Mouse (Mus musculus): Measurements from ENCODE around the gene Gm20721.

- TF ChIP-seq CTCF (conservative IDR thresholded peaks at IDR 0.05; ENCODE audit: low read length) (no peak), POU5F1 (IDR thresholded peaks at IDR 0.05; ENCODE audit: borderline replicate concordance, low read length) (no peak)
Measured at GRCm38 (mm10) chr2:174300186-174300585, 46.3 kb downstream of the Gm20721 start.

Measured in E14TG2a.4 (cell line).